Mouse (Mus musculus): ENCODE results near the gene Zfp213.

- TF ChIP-seq CTCF (IDR thresholded peaks at IDR 0.05; ENCODE audit: control insufficient read depth, insufficient read depth, insufficient read length) (no peak), CEBPB (IDR thresholded peaks at IDR 0.05; ENCODE audit: low read depth) (peak; percentile 22)
Observed at GRCm38 (mm10) chr17:23550188-23550791, 13.7 kb downstream of the Zfp213 start.
